Mouse (Mus musculus) CH12.LX (cell line): Measurements from ENCODE around the gene Igf1r. TPM values are rescaled to one million over a fixed set of nuclear protein-coding genes. Genes with fewer than 3 reads are reported as not detected.

ENCODE experiments used
- DNase-seq: peaks from one replicate; pipeline ENCODE4 v3.0.0-alpha.2; 2013; ENCODE audit errors: extremely low read depth
- H3K27ac ChIP-seq: 2 replicates; pipeline ENCODE4 v1.5.1; 2012; ENCODE audit warnings: low read depth, mild to moderate bottlenecking, control low read depth, moderate library complexity; ENCODE audit not compliant: insufficient read depth
- H3K27me3 ChIP-seq: replicated peaks from 2 replicates; pipeline ENCODE3; 2012; ENCODE audit warnings: inconsistent platforms
- H3K36me3 ChIP-seq, 2 experiments: replicated peaks in 1 of 2; 2 replicates each; pipeline versions ENCODE3 to v1.6.1; 2012; ENCODE audit warnings: inconsistent platforms in 1 of 2, low read length in 1 of 2, mild to moderate bottlenecking in 1 of 2, mixed read lengths in 1 of 2, moderate library complexity in 1 of 2; ENCODE audit not compliant: control insufficient read depth in 1 of 2, insufficient read depth in 1 of 2
- H3K4me1 ChIP-seq, 2 experiments: 2 replicates each; pipeline ENCODE4 v1.6.1; 2012; ENCODE audit warnings: inconsistent platforms in 1 of 2, moderate library complexity in 1 of 2; ENCODE audit not compliant: insufficient read depth in 2 of 2, control insufficient read depth in 1 of 2
- H3K4me2 ChIP-seq: 2 replicates; pipeline ENCODE4 v1.6.1; 2012; ENCODE audit warnings: low read depth, mild to moderate bottlenecking, control low read depth; ENCODE audit not compliant: poor library complexity, insufficient read depth, severe bottlenecking
- H3K4me3 ChIP-seq, 3 experiments: fragments of 150-350 bp in 1 of 3; sonication (generic) in 1 of 3; replicated peaks in 1 of 3; 2 replicates each; pipeline versions ENCODE3 to v1.5.1; 2011 to 2012; ENCODE audit warnings: low read depth in 2 of 3, low read length in 2 of 3, mild to moderate bottlenecking in 2 of 3, moderate library complexity in 2 of 3, control low read depth in 1 of 3, improper control_type of control experiment in 1 of 3, inconsistent platforms in 1 of 3, mixed read lengths in 1 of 3; ENCODE audit not compliant: poor library complexity in 1 of 3
- H3K79me2 ChIP-seq: replicated peaks from 2 replicates; pipeline ENCODE4 v1.6.1; 2012; ENCODE audit warnings: mild to moderate bottlenecking, moderate library complexity; ENCODE audit not compliant: control insufficient read depth, poor library complexity, insufficient read depth, severe bottlenecking; ENCODE audit errors: extremely low read depth
- H3K9ac ChIP-seq: 2 replicates; pipeline ENCODE4 v1.6.1; 2012; ENCODE audit warnings: low read depth, mild to moderate bottlenecking, control low read depth, moderate library complexity; ENCODE audit not compliant: insufficient read depth
- H3K9me3 ChIP-seq: replicated peaks from 2 replicates; pipeline ENCODE3; 2012; ENCODE audit warnings: low read length, inconsistent platforms, mixed read lengths
- BHLHE40 ChIP-seq: IDR thresholded peaks from 2 replicates; pipeline ENCODE4 v1.6.1; 2011; ENCODE audit warnings: mild to moderate bottlenecking, low read depth, low read length, improper control_type of control experiment
- CHD2 ChIP-seq: IDR thresholded peaks from 2 replicates; pipeline ENCODE4 v1.6.1; 2011; ENCODE audit warnings: low read length, improper control_type of control experiment
- E2F4 ChIP-seq: IDR thresholded peaks from 2 replicates; pipeline ENCODE4 v1.6.1; 2011; ENCODE audit warnings: low read depth, low read length, improper control_type of control experiment; ENCODE audit not compliant: insufficient replicate concordance
- ELF1 ChIP-seq: IDR thresholded peaks from 2 replicates; pipeline ENCODE4 v1.6.1; 2014; ENCODE audit warnings: low read depth, mild to moderate bottlenecking, inconsistent platforms, low read length, improper control_type of control experiment
- HCFC1 ChIP-seq: IDR thresholded peaks from 2 replicates; pipeline ENCODE4 v1.6.1; 2012; ENCODE audit warnings: low read depth, mild to moderate bottlenecking, inconsistent platforms, low read length, improper control_type of control experiment
- IRF4 ChIP-seq: IDR thresholded peaks from 2 replicates; pipeline ENCODE4 v1.6.1; 2014; ENCODE audit warnings: low read depth, mild to moderate bottlenecking, inconsistent platforms, low read length, improper control_type of control experiment
- MAX ChIP-seq: IDR thresholded peaks from 2 replicates; pipeline ENCODE4 v1.6.1; 2011; ENCODE audit warnings: low read length, improper control_type of control experiment
- MAZ ChIP-seq: IDR thresholded peaks from 2 replicates; pipeline ENCODE4 v1.6.1; 2012; ENCODE audit warnings: low read depth, mild to moderate bottlenecking, inconsistent platforms, low read length, improper control_type of control experiment, moderate library complexity
- MEF2A ChIP-seq: IDR thresholded peaks from 2 replicates; pipeline ENCODE4 v1.6.1; 2014; ENCODE audit warnings: low read depth, mild to moderate bottlenecking, inconsistent platforms, low read length, improper control_type of control experiment, borderline replicate concordance
- MXI1 ChIP-seq: IDR thresholded peaks from 2 replicates; pipeline ENCODE4 v1.6.1; 2011; ENCODE audit warnings: mild to moderate bottlenecking, low read depth, low read length, improper control_type of control experiment
- MYC ChIP-seq: IDR thresholded peaks from 2 replicates; pipeline ENCODE4 v1.6.1; 2011; ENCODE audit warnings: low read depth, mild to moderate bottlenecking, improper control_type of control experiment, low read length
- RCOR1 ChIP-seq: conservative IDR thresholded peaks from 2 replicates; pipeline ENCODE4 v1.6.1; 2012; ENCODE audit warnings: low read depth, mild to moderate bottlenecking, inconsistent platforms, low read length, improper control_type of control experiment
- SIN3A ChIP-seq: IDR thresholded peaks from 2 replicates; pipeline ENCODE4 v1.6.1; 2012; ENCODE audit warnings: low read length, improper control_type of control experiment, inconsistent platforms
- SMC3 ChIP-seq: IDR thresholded peaks from 2 replicates; pipeline ENCODE4 v1.6.1; 2011; ENCODE audit warnings: low read depth, low read length, improper control_type of control experiment
- TCF12 ChIP-seq: IDR thresholded peaks from 2 replicates; pipeline ENCODE4 v1.6.1; 2014; ENCODE audit warnings: low read depth, mild to moderate bottlenecking, inconsistent platforms, low read length, improper control_type of control experiment
- USF1 ChIP-seq: IDR thresholded peaks from 2 replicates; pipeline ENCODE4 v1.6.1; 2014; ENCODE audit warnings: low read depth, mild to moderate bottlenecking, inconsistent platforms, low read length, improper control_type of control experiment
- ZNF384 ChIP-seq: IDR thresholded peaks from 2 replicates; pipeline ENCODE4 v1.6.1; 2012; ENCODE audit warnings: low read depth, low read length, improper control_type of control experiment, inconsistent platforms
- dilution Hi-C: fragments of 300-500 bp; cut with MboI; formaldehyde crosslinking; loops from 2 replicates; pipeline ENCODE4 v1.14.3; 2020; ENCODE audit warnings: low sequenced_read_pairs; ENCODE audit not compliant: extremely low pct_unique_long_range_greater_than_20kb, extremely low pct_ligation_motif_present
- in situ Hi-C: fragments of 300-500 bp; cut with MboI; formaldehyde crosslinking; loops from 3 replicates; pipeline ENCODE4 v1.14.3; 2019; ENCODE audit warnings: low sequenced_read_pairs, low pct_ligation_motif_present, low pct_unique_long_range_greater_than_20kb, mixed read lengths
- polyA plus RNA-seq: library from polyadenylated mRNA; unstranded; fragments of >175 nt; gene quantifications from 2 replicates; pipeline ENCODE4 v1.2.1, GENCODE M21; 2012; ENCODE audit warnings: low read depth; ENCODE audit not compliant: insufficient read length
- total RNA-seq, 2 experiments: library from RNA; depleted of rRNA; stranded (reverse); fragments of 300-350 nt in 1 of 2; fragments of >200 nt in 1 of 2; gene quantifications; 2 replicates each; pipeline ENCODE4 v1.2.3; 2012 to 2014

Igf1r gene
- total and polyA plus RNA-seq, 3 experiments, result 0.19 to 1.6 (median 0.29) TPM

- Histone ChIP-seq H3K27ac (no peak overlapping the region), H3K27me3 (peaks cover 2% of the 10 kb centered on the region), H3K4me2 (peak overlapping the region; percentile 98), H3K9ac (peak overlapping the region; percentile 82), H3K4me3 (peak overlapping the region; percentile 62 to 81 (median 72)), H3K9me3 (no peaks in the 10 kb centered on the region), H3K79me2 (no peaks in the 10 kb centered on the region), H3K36me3 (no peaks in the 10 kb centered on the region), H3K4me1 (peaks cover 10 to 26% of the 10 kb centered on the region in 2 experiments)
- dilution Hi-C loops, result no loop called here
- in situ Hi-C loops, result loop anchor here (25.0 kb wide), 1 partner anchor 442 kb away; no protein-coding TSS in a partner anchor
- peak; percentile 96 for DNase-seq
- TF ChIP-seq TCF12 (no peak), BHLHE40 (no peak), CHD2 (peak; percentile 95), HCFC1 (0 out of 2 replicates have a peak, but pooled peaks have one; percentile 16), IRF4 (0 out of 2 replicates have a peak, but pooled peaks have one; percentile 12), SIN3A (peak; percentile 12; the same call in 1 of the 2 replicates), SMC3 (no peak), MXI1 (no peak), E2F4 (0 out of 2 replicates have a peak, but pooled peaks have one; percentile 64), ZNF384 (0 out of 2 replicates have a peak, but pooled peaks have one; percentile 27)
Measured at GRCm38 (mm10) chr7:68129077-68129511, 176.5 kb downstream of the Igf1r start.

GRCm38 (mm10) chr7:68129546-68130253 is 177.1 kb downstream of the Igf1r start:
- in situ Hi-C loops, result loop anchor here (5.0 to 25.0 kb wide), 4 partner anchors 172 to 442 kb away; no protein-coding TSS in a partner anchor
- peak; percentile 64 for DNase-seq
- Histone ChIP-seq H3K4me3 (peak overlapping the region; percentile 62 to 81 (median 72)), H3K4me2 (peak overlapping the region; percentile 98), H3K27me3 (peaks cover 2% of the 10 kb centered on the region), H3K79me2 (no peaks in the 10 kb centered on the region), H3K9me3 (no peaks in the 10 kb centered on the region), H3K27ac (no peak overlapping the region), H3K36me3 (no peaks in the 10 kb centered on the region), H3K9ac (peak overlapping the region; percentile 82), H3K4me1 (peaks cover 10 to 26% of the 10 kb centered on the region in 2 experiments)
- TF ChIP-seq RCOR1 (no peak), MAX (peak; percentile 23), MEF2A (no peak), MYC (0 out of 2 replicates have a peak, but pooled peaks have one; percentile 30), IRF4 (peak; percentile 44; the same call in 1 of the 2 replicates), ELF1 (peak; percentile 37; the same call in 1 of the 2 replicates), TCF12 (no peak), MAZ (peak; percentile 70; the same call in 1 of the 2 replicates), MXI1 (peak; percentile 30; the same call in 1 of the 2 replicates), USF1 (no peak)
- dilution Hi-C loops, result no loop called here
